Mouse (Mus musculus): Measurements from ENCODE around the gene Scube2.

Scube2 gene

GRCm38 (mm10) chr7:109865370-109866229 is at the start of gene Scube2:
Scube2 (minus strand) TSS chr7:109865679.
- DNase-seq (ENCODE audit: low read depth, low spot score), result no peak

DNA sequence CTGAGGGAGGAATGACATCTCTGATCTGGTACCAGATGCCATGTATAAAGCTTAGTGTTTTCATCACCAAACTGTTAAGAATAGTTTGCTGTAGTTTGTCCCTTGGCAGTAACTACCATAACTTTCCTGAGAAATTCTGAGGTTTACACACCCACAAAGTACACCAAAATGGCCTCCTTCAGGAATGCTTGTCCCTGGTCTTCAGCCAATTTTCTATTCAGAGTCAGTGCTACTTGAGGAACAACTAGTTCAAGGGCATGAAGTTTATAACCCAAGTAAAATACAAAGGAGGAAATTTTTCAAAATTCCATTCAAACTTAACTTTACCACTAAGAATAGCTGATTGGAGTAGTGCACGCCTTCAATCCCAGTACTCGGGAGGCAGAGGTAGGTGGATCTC is 40.7 kb upstream of the Scube2 start:
- no peak for DNase-seq (ENCODE audit: low read depth, low spot score)

DNA sequence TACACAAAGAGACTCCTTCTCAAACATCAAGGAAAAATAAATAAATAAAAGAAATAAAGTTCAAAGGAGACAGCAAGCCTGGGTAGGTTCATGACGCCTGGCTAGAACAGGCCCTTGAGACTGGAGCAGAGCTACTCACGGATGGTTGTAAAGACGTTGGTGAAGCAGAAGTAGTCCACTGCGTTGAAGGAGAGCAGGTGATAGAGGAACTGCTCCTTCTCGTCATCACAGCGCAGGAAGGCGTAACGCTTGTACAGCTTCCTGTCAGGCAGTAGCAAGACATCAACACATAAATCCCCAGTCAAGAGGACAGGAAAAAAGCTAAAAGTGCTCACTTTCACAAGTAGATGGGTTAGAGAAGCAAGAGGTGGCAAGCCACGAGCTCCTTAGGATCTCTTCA is 35.4 kb upstream of the Scube2 start:
- DNase-seq (ENCODE audit: low read depth, low spot score), result no peak

- no peak for DNase-seq (ENCODE audit: low read depth, low spot score)
These were observed 33.4 kb upstream of the Scube2 start for GRCm38 (mm10) chr7:109898911-109899310.

GRCm38 (mm10) chr7:109892530-109892929 is 27.1 kb upstream of the Scube2 start:
- peak; percentile 69 for DNase-seq (ENCODE audit: low read depth, low spot score)

DNA sequence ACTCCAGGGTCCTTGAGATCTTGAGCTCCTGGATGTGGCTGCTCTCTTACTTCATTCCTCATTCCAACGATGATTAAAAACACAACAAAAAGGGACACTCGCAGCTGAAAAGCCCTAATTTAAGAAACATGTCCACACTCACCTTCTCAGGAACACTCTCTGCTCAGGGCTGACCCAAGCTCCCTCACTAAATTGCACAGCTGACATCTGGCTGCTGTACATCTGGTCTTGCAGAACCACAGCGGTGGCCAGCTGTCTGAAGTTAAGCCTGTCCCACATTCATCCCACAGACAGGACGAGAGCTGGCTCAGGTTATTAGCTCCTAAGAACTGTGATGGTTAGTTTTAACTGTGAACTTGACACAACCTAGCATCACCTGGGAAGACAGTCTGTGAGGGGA is 26.3 kb upstream of the Scube2 start:
- DNase-seq (ENCODE audit: low read depth, low spot score), result no peak

- no peak for DNase-seq (ENCODE audit: low read depth, low spot score)
These were observed 24.8 kb upstream of the Scube2 start for GRCm38 (mm10) chr7:109890256-109890655.

- DNase-seq (ENCODE audit: low read depth, low spot score), result no peak
These were observed 23.8 kb upstream of the Scube2 start for GRCm38 (mm10) chr7:109889300-109889699.

DNA sequence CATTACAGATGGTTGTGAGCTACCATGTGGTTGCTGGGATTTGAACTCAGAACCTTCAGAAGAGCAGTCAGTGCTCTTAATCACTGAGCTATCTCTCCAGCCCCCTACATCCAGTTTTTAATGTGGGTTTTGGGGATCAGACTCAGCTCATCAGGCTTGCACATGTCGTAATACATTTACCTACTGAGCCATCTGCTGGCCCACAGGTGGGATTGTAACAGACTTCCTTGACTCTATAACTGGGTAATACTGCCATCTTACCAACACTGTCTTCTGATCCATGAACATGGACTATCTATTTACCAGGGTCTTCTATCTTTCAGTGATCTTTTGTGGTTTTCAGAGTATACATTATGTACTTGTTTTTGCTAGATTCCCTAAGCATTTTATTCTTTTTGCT is 20.8 kb upstream of the Scube2 start:
- DNase-seq (ENCODE audit: low read depth, low spot score), result no peak

DNA sequence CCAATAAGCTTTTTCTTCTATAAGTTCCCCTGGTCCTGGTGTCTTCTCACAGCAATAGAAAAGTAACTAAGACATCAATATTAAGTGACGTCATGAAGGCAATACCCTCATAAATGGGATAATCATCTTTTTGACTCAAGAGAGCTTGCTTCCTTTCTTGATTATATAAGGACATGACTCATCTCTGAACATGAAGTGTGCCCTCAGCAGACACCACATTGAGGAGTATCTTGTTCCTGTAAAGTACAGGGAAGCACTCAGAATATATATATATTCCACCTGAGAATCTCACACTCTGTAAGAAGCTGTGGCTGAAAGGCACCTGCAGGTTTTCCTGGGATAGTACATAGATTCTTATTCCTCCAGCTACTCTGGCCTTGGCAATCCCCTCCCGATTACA is 17.1 kb upstream of the Scube2 start:
- DNase-seq (ENCODE audit: low read depth, low spot score), result no peak

GRCm38 (mm10) chr7:109881561-109882099 is 16.2 kb upstream of the Scube2 start:
- no peak for DNase-seq (ENCODE audit: low read depth, low spot score)

- DNase-seq (ENCODE audit: low read depth, low spot score), result no peak
These were observed 13.7 kb upstream of the Scube2 start for GRCm38 (mm10) chr7:109879158-109879557.

DNA sequence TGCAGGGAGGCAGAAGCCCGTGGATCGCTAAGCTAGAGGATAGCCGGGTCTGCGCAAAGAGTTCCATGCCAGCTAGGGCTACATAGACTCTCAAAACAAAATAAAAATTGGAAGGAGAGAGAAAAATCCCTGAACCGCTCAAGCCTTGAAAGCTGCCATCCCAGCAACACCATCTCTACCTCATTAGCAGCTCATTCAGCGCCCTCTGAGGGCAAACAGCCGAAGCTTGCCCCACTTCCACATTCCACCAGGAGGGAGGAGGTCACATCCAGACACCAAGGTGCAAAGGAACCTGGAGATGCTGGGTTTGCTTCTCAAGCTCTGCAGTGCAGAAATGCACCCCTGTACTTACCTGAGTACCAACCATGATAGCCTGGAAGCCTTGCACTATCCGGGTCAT is 10.6 kb upstream of the Scube2 start:
- no peak for DNase-seq (ENCODE audit: low read depth, low spot score)

GRCm38 (mm10) chr7:109875598-109875997 is 10.1 kb upstream of the Scube2 start:
- no peak for DNase-seq (ENCODE audit: low read depth, low spot score)

DNA sequence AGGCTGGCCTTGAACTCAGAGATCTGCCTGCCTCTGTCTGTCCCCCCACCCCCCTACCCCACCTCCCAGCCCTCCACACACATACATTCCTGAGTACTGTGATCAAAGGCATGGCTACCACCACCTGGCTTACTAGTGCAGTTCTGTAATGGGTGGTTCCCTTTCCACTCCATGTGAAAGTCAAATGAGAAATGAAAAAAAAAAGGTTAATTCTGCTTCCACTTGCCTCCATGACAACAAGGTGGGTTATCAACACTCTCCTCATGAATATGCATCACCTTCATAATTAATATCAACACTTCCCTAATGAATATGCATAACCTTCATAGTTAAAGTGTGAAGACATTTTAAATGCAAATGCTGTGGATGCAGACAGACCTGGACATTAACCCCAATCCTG is 9.6 kb upstream of the Scube2 start:
- DNase-seq (ENCODE audit: low read depth, low spot score), result no peak

DNA sequence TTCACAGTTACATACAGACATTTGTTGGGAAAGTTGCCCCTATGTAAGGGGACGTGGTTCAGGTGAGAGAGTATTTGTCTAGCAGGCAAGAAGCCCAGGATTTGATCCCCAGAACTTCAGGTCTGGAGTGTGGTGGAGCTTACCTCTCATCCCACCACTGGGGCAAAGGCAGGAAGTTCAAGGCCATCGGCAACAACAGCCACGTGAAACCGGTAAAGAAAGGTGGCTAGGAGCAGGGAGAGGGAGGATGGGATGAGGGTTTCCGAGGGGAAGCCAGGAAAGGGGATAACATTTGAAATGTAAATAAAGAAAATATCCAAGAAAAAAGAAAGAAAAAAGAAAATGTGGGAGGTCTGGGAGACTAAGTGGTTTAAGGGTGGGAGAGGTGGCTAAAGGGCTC is 7.7 kb upstream of the Scube2 start:
- DNase-seq (ENCODE audit: low read depth, low spot score), result no peak

GRCm38 (mm10) chr7:109871232-109871631 is 5.8 kb upstream of the Scube2 start:
- DNase-seq (ENCODE audit: low read depth, low spot score), result no peak

- DNase-seq (ENCODE audit: low read depth, low spot score), result no peak
These were observed 3.0 kb upstream of the Scube2 start for GRCm38 (mm10) chr7:109868498-109868897.

- DNase-seq (ENCODE audit: low read depth, low spot score), result no peak
These were observed 1.2 kb upstream of the Scube2 start for GRCm38 (mm10) chr7:109866643-109867042.

DNA sequence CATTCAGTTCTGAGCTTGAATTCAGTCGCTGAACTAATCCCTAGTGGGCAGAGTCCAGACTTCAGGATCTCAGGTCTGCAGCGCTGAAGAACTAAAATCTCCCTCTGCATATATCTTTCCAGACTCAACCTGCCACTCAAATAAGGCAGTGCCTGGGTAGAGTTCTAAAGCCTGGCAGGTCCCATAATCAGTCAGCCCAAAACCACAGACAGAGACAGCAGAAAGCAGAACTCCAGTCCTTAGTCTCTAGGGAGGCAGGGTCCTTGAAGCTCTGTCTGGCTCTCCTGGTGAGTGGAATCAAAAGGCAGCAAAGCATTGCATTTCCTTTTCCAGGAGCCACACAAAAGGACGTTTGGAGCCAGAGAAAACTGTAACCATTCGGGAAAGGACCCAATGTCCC is 1.9 kb downstream of the Scube2 start:
- DNase-seq (ENCODE audit: low read depth, low spot score), result no peak

DNA sequence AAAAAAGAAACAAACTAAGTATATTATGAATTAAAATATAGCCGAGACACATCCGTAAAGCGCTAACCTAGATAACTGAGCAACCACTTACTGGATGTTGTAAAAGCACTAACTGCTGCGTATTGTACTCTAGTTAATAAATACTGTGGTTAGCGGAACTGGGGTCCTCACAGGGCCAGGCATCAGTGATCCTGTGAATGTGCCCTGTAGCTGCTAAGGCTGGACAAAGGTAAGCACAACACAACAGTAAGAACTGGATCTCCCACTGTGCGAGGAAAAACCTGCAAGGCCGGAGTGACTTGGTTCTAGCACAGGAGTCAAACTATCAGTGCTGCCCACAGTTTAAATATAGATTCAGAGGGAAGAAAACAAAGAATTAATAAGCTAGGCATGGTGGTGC is 5.3 kb downstream of the Scube2 start:
- DNase-seq (ENCODE audit: low read depth, low spot score), result no peak

DNA sequence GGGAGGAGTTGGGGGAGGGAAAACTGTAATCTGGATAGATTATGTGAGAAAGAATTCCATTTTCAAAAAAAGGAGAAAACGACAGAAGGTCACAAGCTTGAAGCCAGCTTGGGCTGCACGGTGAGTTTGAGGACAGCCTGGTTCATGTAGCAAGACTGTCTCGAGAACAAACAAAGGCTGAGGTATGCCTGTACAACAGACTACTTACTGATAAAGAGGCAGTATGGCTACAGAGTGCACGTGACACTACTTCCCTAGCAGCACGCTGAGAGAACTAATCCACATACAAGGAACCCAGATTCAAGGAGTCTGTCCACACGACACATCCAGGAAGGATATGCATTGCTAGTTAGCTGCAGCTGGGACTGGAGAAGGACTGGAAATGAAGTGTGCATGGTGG is 6.1 kb downstream of the Scube2 start:
- DNase-seq (ENCODE audit: low read depth, low spot score), result no peak

DNA sequence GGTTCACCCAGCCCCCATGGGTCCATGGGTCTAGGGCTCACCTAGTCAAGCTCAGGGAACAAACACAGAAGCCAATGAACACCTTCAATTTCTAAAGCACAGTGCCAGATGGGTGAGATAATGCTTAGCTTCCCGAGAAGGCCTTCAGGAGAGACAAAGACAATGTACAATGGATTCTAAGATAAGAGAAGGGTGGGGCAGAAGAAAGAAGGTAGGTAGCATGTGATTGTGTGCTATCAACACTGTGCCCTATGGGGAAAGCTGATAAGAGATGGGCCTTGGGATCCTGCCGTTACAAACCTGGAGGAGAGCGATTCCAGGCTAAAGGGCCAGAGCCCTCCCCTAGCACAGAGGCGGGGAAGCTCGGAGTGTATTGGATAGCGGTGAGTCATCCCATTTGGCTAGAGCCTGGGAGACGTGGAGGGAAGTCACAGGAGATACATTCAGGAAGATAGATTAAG is 12.7 kb downstream of the Scube2 start:
- no peak for DNase-seq (ENCODE audit: low read depth, low spot score)
